Mouse (Mus musculus) spleen, postnatal 10 days (tissue): ENCODE measurements around the gene Trim2.

Source experiments
- DNase-seq, 2 experiments: peaks; one replicate each; pipeline ENCODE4 v3.0.0; 2021 to 2022; ENCODE audit warnings: low spot score in 2 of 2

Trim2 gene

DNA sequence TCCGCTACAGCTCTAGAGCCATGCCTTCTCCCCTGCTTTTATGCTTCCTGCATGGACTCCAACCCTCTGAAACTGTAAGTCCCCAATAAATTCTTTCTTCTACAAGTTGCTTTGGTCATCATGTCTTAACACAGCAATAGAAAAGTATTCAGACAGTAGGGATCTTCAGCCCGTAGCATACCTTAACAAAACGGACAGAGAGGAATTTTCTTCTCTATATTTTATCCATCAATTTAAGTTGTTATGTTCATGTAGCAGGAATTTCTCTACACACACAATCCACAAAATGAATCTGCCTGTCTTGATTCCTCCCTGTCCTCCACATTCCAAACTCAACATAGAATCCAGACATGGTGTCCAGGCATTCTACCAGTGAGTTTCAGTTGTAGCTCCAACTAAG, at the start of gene Trim2:
Gene Trim2 (minus strand): TSS at position 101 of the 400 bp plus-strand sequence.
- no peak for DNase-seq

GRCm38 (mm10) chr3:84355930-84356689, 49.4 kb upstream of the Trim2 start:
- DNase-seq, result peak in 1 of 2 experiments; percentile 73

GRCm38 (mm10) chr3:84352353-84353034, 45.8 kb upstream of the Trim2 start:
- peak; percentile 85 to 90 for DNase-seq

GRCm38 (mm10) chr3:84350311-84350710, 43.6 kb upstream of the Trim2 start:
- peak in 1 of 2 experiments; percentile 38 for DNase-seq

DNA sequence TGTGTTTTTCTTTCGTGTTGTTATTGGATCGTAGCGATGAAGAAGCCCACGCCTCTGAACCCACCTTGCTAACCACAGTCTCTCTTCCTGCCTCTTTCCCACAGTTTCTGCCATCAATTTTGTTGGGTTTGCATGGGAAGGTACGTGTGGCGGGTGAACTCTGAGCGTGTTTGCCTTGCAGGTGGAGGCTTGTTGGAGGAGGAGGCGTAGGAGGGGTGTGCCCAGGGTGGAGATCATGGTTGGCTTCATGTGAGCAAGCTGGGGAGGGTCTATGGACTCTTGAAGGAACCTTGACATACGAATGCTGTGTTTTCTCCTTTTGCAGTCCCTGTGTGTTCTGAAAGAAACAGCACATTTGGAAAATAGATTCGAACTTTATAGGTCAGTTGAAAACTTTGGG, 43.1 kb upstream of the Trim2 start:
- no peak for DNase-seq

- no peak for DNase-seq
These were observed 40.7 kb upstream of the Trim2 start for GRCm38 (mm10) chr3:84347426-84347825.

DNA sequence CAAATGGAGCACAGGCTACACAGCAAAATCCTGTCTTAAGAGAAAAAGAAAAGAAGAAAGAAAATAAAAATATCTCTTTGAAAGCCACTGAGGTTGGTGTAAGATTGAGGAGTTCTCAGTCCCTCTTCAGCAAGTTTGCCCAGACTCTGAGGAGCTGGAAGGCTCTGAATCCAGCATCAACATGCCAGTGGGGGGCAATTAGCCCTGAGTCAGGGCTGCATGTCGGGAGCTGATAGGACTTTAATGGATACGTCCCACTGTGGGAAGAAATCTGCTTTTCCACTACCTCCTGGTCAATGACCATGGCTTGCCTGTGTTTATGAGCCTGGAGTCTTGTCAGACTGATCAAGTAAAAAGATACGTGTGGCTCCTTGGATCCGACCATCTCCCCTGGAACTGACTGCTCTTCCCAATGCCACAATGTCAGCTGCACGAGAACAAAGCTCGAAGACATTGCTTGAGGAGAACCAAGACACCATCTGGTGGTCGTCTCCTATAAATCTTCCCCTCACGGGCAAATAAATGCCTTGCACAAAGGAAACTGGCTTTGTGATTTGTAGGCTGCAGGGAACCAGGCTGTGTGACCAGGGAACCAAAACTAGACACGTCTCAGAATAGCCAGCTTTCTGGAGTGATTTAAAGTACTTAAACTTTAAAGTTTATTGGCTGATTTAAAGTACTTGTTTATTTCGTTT, 39.9 kb upstream of the Trim2 start:
- no peak for DNase-seq

- DNase-seq, result no peak
These were observed 38.9 kb upstream of the Trim2 start for GRCm38 (mm10) chr3:84345646-84345980.

- peak; percentile 63 to 83 for DNase-seq
These were observed 38.3 kb upstream of the Trim2 start for GRCm38 (mm10) chr3:84344725-84345645.

DNA sequence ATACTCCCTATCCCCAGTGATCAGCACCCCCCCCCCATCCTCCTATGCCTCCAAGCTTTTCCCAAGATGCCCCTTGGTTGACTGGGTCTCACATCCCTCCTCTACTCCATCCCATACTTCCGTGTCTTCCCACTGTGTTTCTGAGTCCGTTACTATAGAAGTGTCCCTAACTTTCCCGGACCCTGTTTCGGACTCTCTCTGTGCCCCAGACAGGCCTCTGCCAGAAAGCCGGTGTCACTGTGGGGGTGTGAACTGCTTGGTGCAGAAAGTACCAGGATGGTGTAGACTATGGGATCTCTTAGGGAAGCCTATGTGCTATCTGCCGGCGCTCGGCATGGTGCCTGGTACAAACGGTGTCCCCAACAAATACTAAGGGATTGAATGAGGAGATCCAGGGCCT, 36.4 kb upstream of the Trim2 start:
- DNase-seq, result no peak

- no peak for DNase-seq
These were observed 35.1 kb upstream of the Trim2 start for GRCm38 (mm10) chr3:84341811-84342210.

DNA sequence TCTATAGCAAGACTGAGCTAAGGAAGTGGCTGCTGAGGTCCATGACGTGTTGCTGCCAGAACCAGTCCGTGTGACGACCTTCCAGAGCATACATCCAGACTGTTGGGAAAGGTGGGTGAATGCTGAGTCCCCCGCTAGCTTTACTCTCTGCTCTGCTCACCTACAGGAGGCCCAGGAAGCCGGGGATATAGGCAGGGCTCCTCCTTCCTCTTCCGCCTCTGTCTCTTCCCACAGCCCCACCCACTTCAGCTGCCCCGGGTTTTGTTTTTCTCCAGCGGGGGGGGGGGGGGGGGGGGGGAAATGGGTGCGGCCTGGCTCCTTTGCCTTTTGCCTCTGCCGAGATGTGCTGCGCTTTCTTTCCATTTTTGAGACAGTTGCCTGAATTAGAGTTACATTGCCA, 30.9 kb upstream of the Trim2 start:
- DNase-seq, result peak in 1 of 2 experiments; percentile 47

DNA sequence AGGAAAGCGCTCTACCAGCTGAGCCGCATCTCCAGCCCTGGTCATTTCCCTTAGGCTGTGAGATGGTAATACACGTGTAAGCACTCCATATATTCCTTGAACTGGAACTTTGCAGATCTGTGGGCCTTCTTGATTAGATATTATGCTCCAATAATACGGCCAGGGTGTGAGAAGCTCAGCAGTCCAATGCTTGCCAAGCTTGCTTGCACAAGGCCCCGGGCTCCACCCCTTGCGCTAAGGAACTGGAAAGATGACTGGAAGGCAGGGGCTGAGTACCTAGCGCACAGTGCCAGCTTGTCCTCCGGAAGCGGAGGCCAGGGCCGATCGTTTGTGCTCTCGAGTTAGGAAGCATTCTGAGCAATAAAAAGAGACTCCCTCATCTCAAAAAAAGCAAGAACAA, 29.7 kb upstream of the Trim2 start:
- no peak for DNase-seq

- no peak for DNase-seq
These were observed 28.9 kb upstream of the Trim2 start for GRCm38 (mm10) chr3:84335421-84336073.

- DNase-seq, result no peak
These were observed 28.2 kb upstream of the Trim2 start for GRCm38 (mm10) chr3:84334771-84335420.

DNA sequence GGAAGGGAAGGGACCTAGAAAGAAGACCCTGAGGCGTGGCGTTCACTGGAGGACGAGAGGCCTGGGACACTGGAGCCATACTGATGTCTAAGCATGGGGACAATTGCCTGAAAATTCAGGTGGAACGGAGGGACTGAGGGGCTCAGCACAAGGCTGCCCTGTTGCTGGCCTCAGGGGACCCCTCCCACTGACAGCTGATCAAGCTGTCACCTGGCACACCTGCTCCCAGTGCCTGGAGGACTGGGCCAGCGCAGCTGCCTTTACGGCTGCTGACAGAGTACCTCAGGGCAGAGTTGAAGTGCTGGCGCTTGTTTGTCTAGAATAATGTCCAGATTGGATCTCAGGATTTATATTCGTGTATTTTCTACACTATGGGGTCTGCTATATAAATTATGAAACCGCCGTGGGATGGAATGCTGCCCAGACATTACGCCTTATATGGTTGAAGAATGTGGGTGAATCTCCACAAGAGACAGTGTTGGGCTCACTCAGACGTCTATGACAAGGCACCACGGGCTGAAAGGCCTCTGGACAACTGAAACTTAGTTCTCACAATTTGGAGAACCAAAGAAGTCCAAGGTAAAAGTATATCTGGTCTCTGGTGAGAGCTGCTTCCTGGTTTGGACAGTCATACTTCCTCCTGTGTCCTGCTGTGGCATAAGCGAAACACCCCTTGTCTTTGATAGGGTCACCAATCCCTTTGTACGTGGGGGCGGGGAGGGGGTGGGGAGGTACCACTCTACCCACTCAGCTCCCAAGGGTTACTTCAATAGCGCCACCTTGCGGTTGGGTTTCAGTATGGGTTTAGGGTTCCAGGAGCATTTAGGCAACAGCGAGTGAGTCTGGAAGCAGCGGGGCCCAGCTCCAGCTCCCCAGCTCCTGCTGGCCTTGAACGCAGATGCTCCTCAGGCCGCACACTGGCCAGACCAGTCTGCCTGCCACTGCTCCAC, 27.0 kb upstream of the Trim2 start:
- DNase-seq, result peak; percentile 49 to 79

GRCm38 (mm10) chr3:84330210-84330609, 23.5 kb upstream of the Trim2 start:
- no peak for DNase-seq

GRCm38 (mm10) chr3:84324967-84325441, 18.3 kb upstream of the Trim2 start:
- no peak for DNase-seq

DNA sequence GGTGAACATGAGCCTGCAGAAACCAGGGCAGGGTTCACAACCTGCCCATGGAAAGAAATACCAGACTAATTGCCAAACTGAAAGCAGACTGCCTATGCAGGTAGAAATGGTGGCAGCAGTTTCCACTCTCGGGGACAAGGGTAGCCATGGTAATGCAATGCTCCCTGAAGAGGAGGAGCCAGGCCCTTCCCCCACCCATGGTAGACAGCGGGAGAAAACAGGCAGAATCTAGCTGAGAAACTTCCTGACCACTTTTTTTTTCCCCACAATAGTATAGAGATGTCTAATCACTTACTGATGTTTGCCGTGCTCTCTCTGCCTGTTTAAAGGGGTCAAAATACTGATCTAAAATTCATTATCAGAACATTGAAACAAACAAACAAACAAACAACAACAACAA, 17.8 kb upstream of the Trim2 start:
- no peak for DNase-seq
